Mouse (Mus musculus) kidney, adult 2 months (tissue): ENCODE data around the gene C8g.

Experiments
- CTCF ChIP-seq: fragments of 200-500 bp; conservative IDR thresholded peaks from 2 replicates; pipeline ENCODE4 v1.5.1; 2011; ENCODE audit warnings: low read depth, mild to moderate bottlenecking, control low read depth, low read length, moderate library complexity, mixed read lengths; ENCODE audit not compliant: insufficient read depth, insufficient read length
- POLR2A ChIP-seq: fragments of 200-500 bp; IDR thresholded peaks from one replicate; pipeline ENCODE4 v1.6.1; 2011; ENCODE audit warnings: low read depth, low read length, control low read depth

DNA sequence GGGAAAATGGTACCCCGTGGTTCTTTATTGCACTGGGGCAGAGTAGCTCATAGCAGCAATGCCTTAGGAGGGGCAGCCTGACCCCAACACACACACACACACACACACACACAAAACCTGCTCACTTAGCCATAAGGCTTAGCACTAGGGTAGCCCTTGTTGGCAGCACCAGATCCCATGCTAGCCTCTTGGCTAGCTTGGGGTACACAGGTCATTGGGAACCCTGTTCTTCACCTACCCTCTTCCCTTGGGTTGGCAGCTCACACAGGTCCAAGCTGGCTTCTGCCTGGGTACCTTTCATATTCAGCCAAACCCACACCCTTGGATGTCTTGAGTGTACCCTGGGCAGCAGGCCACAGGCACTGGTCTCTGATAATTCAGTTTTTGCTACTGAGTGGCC is 3.5 kb upstream of the C8g start:
- TF ChIP-seq POLR2A, result no peak
- no peak for TF ChIP-seq CTCF
